Mouse (Mus musculus) embryo, embryonic 11.5 days (tissue): ENCODE measurements around the gene Eps8l2.
"Not testable (repeated sequence)": the region's sequence is repeated elsewhere in the genome, so short reads cannot be mapped to it uniquely, and the experiment has no call there.

Experiments used
- DNase-seq: peaks from one replicate; pipeline ENCODE4 v3.0.0-alpha.2; 2012; ENCODE audit warnings: low read depth, low spot score

The Eps8l2 gene

DNA sequence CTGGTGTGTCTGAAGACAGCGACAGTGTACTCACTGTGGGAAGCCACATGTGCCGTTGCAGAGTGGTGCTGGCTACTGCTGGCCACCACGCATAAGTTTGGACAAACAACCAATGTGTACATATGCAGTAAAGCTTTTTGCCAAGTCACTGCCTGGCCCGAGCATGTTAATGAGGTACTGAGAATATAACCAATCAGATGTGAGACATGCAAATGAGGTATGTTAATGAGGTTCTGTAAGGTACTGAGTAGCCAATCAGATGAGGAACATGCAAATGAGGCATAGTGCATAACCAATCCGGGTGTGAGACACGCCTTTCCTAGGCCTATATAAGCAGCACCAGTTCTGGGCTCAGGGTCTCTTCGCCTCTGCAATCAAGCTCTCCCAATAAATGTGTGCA, 69.0 kb downstream of the Eps8l2 start:
- not testable (repeated sequence) for DNase-seq

DNA sequence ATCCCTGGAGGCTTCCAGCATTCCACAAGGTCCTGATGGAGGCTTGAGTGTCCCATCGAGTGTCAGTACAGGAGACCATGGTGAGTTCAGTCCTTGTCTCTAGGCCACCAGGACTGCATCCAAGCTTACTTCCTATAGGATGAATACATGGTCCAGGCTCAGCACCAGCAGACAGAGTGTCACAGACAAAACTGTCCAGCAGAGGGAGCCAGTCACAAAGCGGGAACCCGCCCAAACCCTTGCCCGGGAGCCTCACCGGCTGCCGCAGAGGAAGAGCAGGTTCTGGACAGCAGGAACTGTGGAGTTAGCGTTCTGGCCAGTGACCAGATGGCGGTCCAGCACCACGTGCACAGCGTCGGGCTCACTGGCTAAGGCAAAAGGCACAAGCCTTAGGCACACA, 70.2 kb downstream of the Eps8l2 start:
- peak; percentile 69 for DNase-seq

DNA sequence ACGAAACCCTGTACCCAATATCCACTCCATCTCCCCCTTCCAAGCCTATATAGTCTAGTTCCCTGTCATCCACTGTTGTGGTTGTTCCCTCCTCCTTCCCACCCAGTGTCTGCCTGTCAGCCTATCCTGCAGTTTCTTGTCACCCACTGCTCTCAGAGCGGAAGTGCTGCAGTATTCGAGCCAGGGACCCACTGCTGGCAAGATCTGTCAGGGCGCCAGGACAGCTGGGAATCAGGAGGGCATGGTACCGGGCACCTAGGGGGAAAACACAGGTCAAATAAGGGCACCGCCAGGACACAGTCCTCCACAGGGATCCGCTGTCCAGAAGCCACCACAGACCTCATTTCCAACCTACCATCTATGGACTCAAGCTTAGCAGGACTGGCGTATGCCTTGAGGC, 72.0 kb downstream of the Eps8l2 start:
- DNase-seq: no peak

DNA sequence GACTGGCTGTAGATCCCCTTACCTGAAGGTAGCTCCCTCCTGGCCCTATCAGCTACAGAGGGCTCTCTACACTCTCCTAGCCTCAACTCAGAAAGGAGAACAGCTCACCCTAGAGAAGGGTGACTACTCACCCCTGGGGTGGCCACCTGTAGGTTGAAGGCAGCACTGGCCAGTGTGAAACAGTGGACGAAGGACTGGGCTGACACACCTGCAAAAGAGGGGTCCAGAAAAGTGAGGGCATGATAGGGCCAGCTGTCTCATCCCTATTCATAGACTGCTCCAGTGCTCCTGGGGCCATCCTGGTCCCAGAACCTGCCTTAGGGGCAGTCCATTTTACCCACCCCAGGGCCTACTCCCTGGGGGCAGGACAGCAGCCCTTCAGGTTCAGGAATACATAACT, 73.0 kb downstream of the Eps8l2 start:
- DNase-seq: no peak
